In genomic region chr12:105109406-105109805, GRCm38 (mm10) we compare ENCODE assay signal across 15 mouse cellular contexts. TPM values are rescaled to one million over a fixed set of nuclear protein-coding genes. Genes with fewer than 3 reads are reported as not detected.
DNase-seq lines count a peak whose midpoint lies in the region; ATAC-seq and TF ChIP-seq lines count a peak whose summit lies in the region.
"Had no signal": no experiment of that assay in that cellular context is flagged by ENCODE, and none has a peak within 500 bp of the region (broad histone marks: within the 10 kb centered on the region; RNA-seq: fewer than 3 reads in every experiment).

No protein-coding gene starts in this region.

- peaks cover 13% of the 10 kb centered on the region; the same call in 1 of the 2 replicates for H3K4me1 ChIP-seq in hindbrain, postnatal 0 days (ENCODE audit: insufficient read depth, low read length)
- H3K4me1 ChIP-seq in hindbrain, embryonic 13.5 days (replicated peaks), result peaks cover 14% of the 10 kb centered on the region
- peaks cover 12% of the 10 kb centered on the region for H3K4me1 ChIP-seq in midbrain, embryonic 16.5 days (ENCODE audit: control insufficient read depth, insufficient read depth, low read length)
- H3K4me1 ChIP-seq: liver, embryonic 13.5 days had no signal

- DNase-seq in adrenal gland, postnatal 10 days, result peak; percentile 22
- no peak for DNase-seq in adrenal gland, postnatal 25 days
- no peak for DNase-seq in hindbrain, postnatal 0 days (ENCODE audit: low spot score)
- peak; percentile 59 to 61 for DNase-seq in right cerebral cortex, adult 2 months (ENCODE audit: low spot score in 2 of 2)
- DNase-seq in right cerebral cortex, postnatal 4 days, result no peak
- no peak for DNase-seq in T-cell, adult 2 months (ENCODE audit: low spot score)
- DNase-seq: liver, embryonic 13.5 days; lung, postnatal 36 days had no signal

- ATAC-seq in hindbrain, postnatal 0 days, result peak; percentile 16; the same call in 1 of the 2 replicates
- ATAC-seq in hindbrain, embryonic 13.5 days (ENCODE audit: low FRiP score), result no peak
- ATAC-seq in midbrain, embryonic 16.5 days, result no peak; the same call in 1 of the 2 replicates

- no peak overlapping the region for H3K4me2 ChIP-seq in hindbrain, postnatal 0 days (ENCODE audit: low read depth, low read length)
- H3K4me2 ChIP-seq in hindbrain, embryonic 13.5 days, result no peak overlapping the region
- H3K4me2 ChIP-seq in midbrain, embryonic 16.5 days (ENCODE audit: low read length), result no peak overlapping the region
- H3K4me2 ChIP-seq: forebrain, embryonic 12.5 days; liver, embryonic 13.5 days had no signal

- H3K9me3 ChIP-seq in hindbrain, postnatal 0 days (ENCODE audit: low read length), result no peaks in the 10 kb centered on the region
- no peaks in the 10 kb centered on the region for H3K9me3 ChIP-seq in hindbrain, embryonic 13.5 days
- H3K9me3 ChIP-seq in midbrain, embryonic 16.5 days (replicated peaks; ENCODE audit: control insufficient read depth, low read length, poor library complexity, severe bottlenecking), result no peaks in the 10 kb centered on the region
- H3K9me3 ChIP-seq: forebrain, embryonic 12.5 days; liver, embryonic 13.5 days had no signal

- no peak for TF ChIP-seq CTCF in hindbrain, postnatal 0 days (IDR thresholded peaks at IDR 0.05; ENCODE audit: low read depth)

- WGBS in hindbrain, postnatal 0 days, result 59% methylated on average over 3 of the region's 3 CpGs
- 72% methylated on average over 3 of the region's 3 CpGs for WGBS in hindbrain, embryonic 13.5 days
- WGBS in midbrain, embryonic 16.5 days, result 79% methylated on average over 3 of the region's 3 CpGs

- no peak overlapping the region for H3K9ac ChIP-seq in hindbrain, postnatal 0 days (replicated peaks; ENCODE audit: low read length)
- H3K9ac ChIP-seq in hindbrain, embryonic 13.5 days, result no peak overlapping the region
- H3K9ac ChIP-seq in midbrain, embryonic 16.5 days (ENCODE audit: low read depth, low read length), result no peak overlapping the region
- H3K9ac ChIP-seq: forebrain, embryonic 12.5 days; liver, embryonic 13.5 days had no signal

- no peaks in the 10 kb centered on the region for H3K27me3 ChIP-seq in hindbrain, postnatal 0 days (ENCODE audit: insufficient read depth, low read length)
- H3K27me3 ChIP-seq in hindbrain, embryonic 13.5 days, result peaks cover 4% of the 10 kb centered on the region; the same call in 1 of the 2 replicates
- H3K27me3 ChIP-seq in midbrain, embryonic 16.5 days (ENCODE audit: control insufficient read depth, insufficient read depth, low read depth, low read length), result no peaks in the 10 kb centered on the region
- H3K27me3 ChIP-seq: forebrain, embryonic 12.5 days; liver, embryonic 13.5 days had no signal

- no peak overlapping the region for H3K4me3 ChIP-seq in hindbrain, postnatal 0 days (ENCODE audit: low read length)
- no peak overlapping the region for H3K4me3 ChIP-seq in hindbrain, embryonic 13.5 days
- no peak overlapping the region for H3K4me3 ChIP-seq in midbrain, embryonic 16.5 days (ENCODE audit: low read depth, low read length)
- H3K4me3 ChIP-seq: forebrain, embryonic 12.5 days; liver, embryonic 13.5 days had no signal

- H3K27ac ChIP-seq in hindbrain, postnatal 0 days, result no peak overlapping the region; the same call in 1 of the 2 replicates
- H3K27ac ChIP-seq in hindbrain, embryonic 13.5 days, result no peak overlapping the region
- no peak overlapping the region for H3K27ac ChIP-seq in midbrain, embryonic 16.5 days (ENCODE audit: low read length)
- H3K27ac ChIP-seq: forebrain, embryonic 12.5 days; liver, embryonic 13.5 days had no signal

- H3K36me3 ChIP-seq in hindbrain, postnatal 0 days (ENCODE audit: insufficient read depth, low read length), result no peaks in the 10 kb centered on the region
- no peaks in the 10 kb centered on the region for H3K36me3 ChIP-seq in hindbrain, embryonic 13.5 days
- H3K36me3 ChIP-seq in midbrain, embryonic 16.5 days (ENCODE audit: control insufficient read depth, insufficient read depth, low read length), result no peaks in the 10 kb centered on the region
- H3K36me3 ChIP-seq: forebrain, embryonic 12.5 days; liver, embryonic 13.5 days had no signal

RNA-seq across cellular contexts. Expression of gene Tcl1b2, which starts 36.4 kb away (rescaled TPM):
- total RNA-seq in adrenal gland, postnatal 10 days (2021), result not detected
- total RNA-seq in adrenal gland, postnatal 25 days (2021), result not detected in 2 replicates
- not detected in 2 replicates for total RNA-seq in hindbrain, postnatal 0 days (2014; rRNA removed)
- polyA plus RNA-seq in hindbrain, postnatal 0 days (2015; fragmentation: Nextera tagmentation; extraction: Ambion mirVana), result not detected in 2 replicates
- polyA plus RNA-seq in hindbrain, embryonic 13.5 days (2015; fragmentation: Nextera tagmentation; extraction: Ambion mirVana), result not detected in 2 replicates
- not detected in 2 replicates for polyA plus RNA-seq in midbrain, embryonic 16.5 days (2015; fragmentation: Nextera tagmentation; extraction: Ambion mirVana)
- total RNA-seq: heart, postnatal 14 days had no signal
- polyA plus RNA-seq: cortical plate, adult 2 months; forebrain, embryonic 12.5 days; kidney, embryonic 16.5 days; liver, embryonic 13.5 days had no signal

RNA-seq across cellular contexts. Expression of gene Tcl1b1, which starts 50.1 kb away (rescaled TPM):
- total RNA-seq in adrenal gland, postnatal 10 days (2021), result not detected
- total RNA-seq in adrenal gland, postnatal 25 days (2021), result not detected in 2 replicates
- total RNA-seq in hindbrain, postnatal 0 days (2014; rRNA removed), result not detected in 2 replicates
- polyA plus RNA-seq in hindbrain, postnatal 0 days (2015; fragmentation: Nextera tagmentation; extraction: Ambion mirVana), result not detected in 2 replicates
- not detected in 2 replicates for polyA plus RNA-seq in hindbrain, embryonic 13.5 days (2015; fragmentation: Nextera tagmentation; extraction: Ambion mirVana)
- not detected in 2 replicates for polyA plus RNA-seq in midbrain, embryonic 16.5 days (2015; fragmentation: Nextera tagmentation; extraction: Ambion mirVana)
- total RNA-seq: heart, postnatal 14 days had no signal
- polyA plus RNA-seq: cortical plate, adult 2 months; forebrain, embryonic 12.5 days; kidney, embryonic 16.5 days; liver, embryonic 13.5 days; testis, adult 2 months had no signal

Comparison
In these comparisons a context has a peak if more than half of its experiments do, and no peak if none do; other contexts are left out.
1. DNase-seq: peak in adrenal gland, postnatal 10 days (single experiment) and right cerebral cortex, adult 2 months (2 of 2); none in adrenal gland, postnatal 25 days (single experiment), hindbrain, postnatal 0 days (single experiment), right cerebral cortex, postnatal 4 days (single experiment) and T-cell, adult 2 months (single experiment).